Mouse (Mus musculus): ENCODE measurements around the gene Cxcr5.

DNA sequence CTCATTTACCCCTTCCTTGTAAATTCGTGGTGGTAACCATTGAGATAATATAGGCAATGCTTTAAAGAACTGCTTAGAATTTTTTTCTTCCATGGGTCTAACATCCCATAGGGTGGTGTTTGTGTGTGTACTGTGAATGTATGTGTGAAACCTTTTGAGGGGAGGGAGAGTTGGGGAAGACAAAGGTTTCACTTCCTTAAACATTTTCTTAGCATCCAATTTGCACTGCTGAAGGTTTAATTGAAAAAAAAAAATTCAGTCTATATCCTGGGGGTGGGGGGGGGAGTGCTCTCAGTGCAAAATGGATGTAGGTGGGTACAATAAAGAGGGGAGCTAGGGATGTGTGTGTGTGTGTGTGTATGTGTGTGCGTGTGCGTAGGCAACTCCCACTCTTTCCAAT is 79.6 kb downstream of the Cxcr5 start:
- no peak for TF ChIP-seq CTCF (IDR thresholded peaks at IDR 0.05; ENCODE audit: low read depth, low read length)
- no peak for TF ChIP-seq POLR2A (IDR thresholded peaks at IDR 0.05; ENCODE audit: insufficient read depth, low read length)
- TF ChIP-seq EP300 (IDR thresholded peaks at IDR 0.05; ENCODE audit: insufficient read depth, low read depth, low read length), result no peak
